In genomic region chr2:27179101-27179500, GRCm38 (mm10) we compare ENCODE assay signal across 20 mouse cellular contexts. TPM values are rescaled to one million over a fixed set of nuclear protein-coding genes. Genes with fewer than 3 reads are reported as not detected.
DNase-seq lines count a peak whose midpoint lies in the region; ATAC-seq lines count a peak whose summit lies in the region.
"Had no signal": no experiment of that assay in that cellular context is flagged by ENCODE, and none has a peak within 500 bp of the region (broad histone marks: within the 10 kb centered on the region; RNA-seq: fewer than 3 reads in every experiment).

No protein-coding gene starts in this region.

- intact Hi-C loops in left cerebral cortex, postnatal 14 days (cut with DNase I), result no loop called here
- intact Hi-C loops in left cerebral cortex, postnatal 4 days (cut with DNase I), result no loop called here

- H3K4me3 ChIP-seq in embryonic facial prominence, embryonic 14.5 days (ENCODE audit: low read depth, low read length), result no peak overlapping the region
- H3K4me3 ChIP-seq in embryonic facial prominence, embryonic 10.5 days, result no peak overlapping the region
- no peak overlapping the region for H3K4me3 ChIP-seq in heart, embryonic 14.5 days (ENCODE audit: control insufficient read depth in 1 of 2, insufficient read depth in 1 of 2, low read depth in 1 of 2, low read length in 2 of 2)
- H3K4me3 ChIP-seq: forebrain, embryonic 10.5 days; gastrocnemius, adult 2 months; kidney, embryonic 15.5 days; lung, embryonic 15.5 days had no signal

- DNase-seq in embryonic facial prominence, embryonic 14.5 days (ENCODE audit: low spot score), result peak; percentile 40
- DNase-seq in embryonic facial prominence, embryonic 10.5 days (ENCODE audit: low spot score), result no peak
- peak; percentile 40 to 77 for DNase-seq in left cerebral cortex, postnatal 14 days (ENCODE audit: low spot score in 2 of 2)
- no peak for DNase-seq in left cerebral cortex, postnatal 4 days
- peak; percentile 57 to 75 for DNase-seq in right cerebral cortex, postnatal 10 days (ENCODE audit: low spot score in 2 of 2)
- no peak for DNase-seq in ovary, postnatal 36 days (ENCODE audit: low spot score)
- no peak for DNase-seq in adipocyte (ENCODE audit: low spot score)
- DNase-seq: adrenal gland, adult 2 months; cerebellum, postnatal 10 days; gastrocnemius, adult 2 months; spleen, adult 18-20 months had no signal

- 71% methylated on average over 8 of the region's 8 CpGs for WGBS in embryonic facial prominence, embryonic 14.5 days
- 79% methylated on average over 8 of the region's 8 CpGs for WGBS in embryonic facial prominence, embryonic 10.5 days
- WGBS in heart, embryonic 14.5 days, result 27% methylated on average over 8 of the region's 8 CpGs

- H3K36me3 ChIP-seq in embryonic facial prominence, embryonic 14.5 days (ENCODE audit: control insufficient read depth, insufficient read depth, low read length), result no peaks in the 10 kb centered on the region
- H3K36me3 ChIP-seq in embryonic facial prominence, embryonic 10.5 days (replicated peaks), result no peaks in the 10 kb centered on the region
- no peaks in the 10 kb centered on the region for H3K36me3 ChIP-seq in heart, embryonic 14.5 days (ENCODE audit: control insufficient read depth, insufficient read depth, low read length)
- H3K36me3 ChIP-seq: forebrain, embryonic 10.5 days; kidney, embryonic 15.5 days; lung, embryonic 15.5 days had no signal

- no peak overlapping the region for H3K4me2 ChIP-seq in embryonic facial prominence, embryonic 14.5 days (ENCODE audit: low read depth, low read length)
- no peak overlapping the region for H3K4me2 ChIP-seq in heart, embryonic 14.5 days (ENCODE audit: low read length)
- H3K4me2 ChIP-seq: kidney, embryonic 15.5 days; liver, embryonic 11.5 days; lung, embryonic 15.5 days had no signal

- H3K27me3 ChIP-seq in embryonic facial prominence, embryonic 14.5 days (replicated peaks; ENCODE audit: control insufficient read depth, insufficient read depth, low read length), result no peaks in the 10 kb centered on the region
- H3K27me3 ChIP-seq in embryonic facial prominence, embryonic 10.5 days (replicated peaks; ENCODE audit: low read depth, poor library complexity, severe bottlenecking), result 0 out of 2 replicates have a peak, but pooled peaks cover 3% of the 10 kb centered on the region
- no peaks in the 10 kb centered on the region for H3K27me3 ChIP-seq in heart, embryonic 14.5 days (ENCODE audit: control insufficient read depth, insufficient read depth, low read length)
- H3K27me3 ChIP-seq: kidney, embryonic 15.5 days had no signal

- no peaks in the 10 kb centered on the region for H3K4me1 ChIP-seq in embryonic facial prominence, embryonic 14.5 days (ENCODE audit: control insufficient read depth, insufficient read depth, low read length)
- H3K4me1 ChIP-seq in embryonic facial prominence, embryonic 10.5 days, result peaks cover 14% of the 10 kb centered on the region; the same call in 1 of the 2 replicates
- H3K4me1 ChIP-seq in heart, embryonic 14.5 days (ENCODE audit: control insufficient read depth in 2 of 2, insufficient read depth in 2 of 2, low read length in 2 of 2), result peaks cover 67 to 81% of the 10 kb centered on the region in 2 experiments

- no peak overlapping the region for H3K9ac ChIP-seq in embryonic facial prominence, embryonic 14.5 days (ENCODE audit: low read depth, low read length)
- H3K9ac ChIP-seq in heart, embryonic 14.5 days (ENCODE audit: low read length), result peak overlapping the region; percentile 28; the same call in 1 of the 2 replicates
- H3K9ac ChIP-seq: kidney, embryonic 15.5 days; lung, embryonic 15.5 days had no signal

- H3K27ac ChIP-seq in embryonic facial prominence, embryonic 14.5 days (replicated peaks; ENCODE audit: low read depth, low read length), result no peak overlapping the region
- H3K27ac ChIP-seq in embryonic facial prominence, embryonic 10.5 days (replicated peaks), result no peak overlapping the region
- peak overlapping the region; percentile 56 to 82 for H3K27ac ChIP-seq in heart, embryonic 14.5 days (replicated peaks in 1 of 2; ENCODE audit: control insufficient read depth in 1 of 2, insufficient read depth in 1 of 2, low read depth in 2 of 2, low read length in 2 of 2)
- H3K27ac ChIP-seq: forebrain, embryonic 10.5 days; gastrocnemius, adult 2 months; kidney, embryonic 15.5 days; lung, embryonic 15.5 days had no signal

- ATAC-seq in embryonic facial prominence, embryonic 14.5 days (ENCODE audit: low read depth), result peak; percentile 48; the same call in 1 of the 2 replicates
- peak; percentile 39 for ATAC-seq in heart, embryonic 14.5 days (ENCODE audit: insufficient number of reproducible peaks, insufficient read depth, low FRiP score, low read depth)
- ATAC-seq: inflammation-experienced regulatory T-cells, adult 6 months had no signal

- H3K9me3 ChIP-seq in embryonic facial prominence, embryonic 14.5 days (ENCODE audit: control insufficient read depth, low read length), result no peaks in the 10 kb centered on the region
- no peaks in the 10 kb centered on the region for H3K9me3 ChIP-seq in embryonic facial prominence, embryonic 10.5 days
- H3K9me3 ChIP-seq in heart, embryonic 14.5 days (ENCODE audit: control insufficient read depth, low read length), result no peaks in the 10 kb centered on the region
- H3K9me3 ChIP-seq: forebrain, embryonic 10.5 days; kidney, embryonic 15.5 days; lung, embryonic 15.5 days had no signal

RNA-seq across cellular contexts. Expression of gene Dbh, which starts 14.1 kb away (rescaled TPM):
- 2.1 and 3.9 TPM in 2 replicates for polyA plus RNA-seq in embryonic facial prominence, embryonic 14.5 days (2014; fragmentation: Nextera tagmentation; extraction: Ambion mirVana)
- polyA plus RNA-seq in embryonic facial prominence, embryonic 10.5 days (2016; fragmentation: Nextera tagmentation; extraction: Ambion mirVana), result 0.25 and 0.87 TPM in 2 replicates
- total RNA-seq in left cerebral cortex, postnatal 14 days (2021), result 1 to 10 TPM; 1.3 to 1.8 TPM
- under 1 TPM; 0.30 to 0.58 TPM for total RNA-seq in left cerebral cortex, postnatal 4 days (2021)
- 0.55 and 1.8 TPM in 2 replicates for polyA plus RNA-seq in heart, embryonic 14.5 days (2014; fragmentation: Nextera tagmentation; extraction: Ambion mirVana)
- total RNA-seq: gastrocnemius, adult 2 months; hematopoietic stem cell, adult 5-6 weeks; megakaryocyte-erythroid progenitor cell, adult 5-6 weeks; neutrophil, adult 5-6 weeks had no signal
- polyA plus RNA-seq: forebrain, embryonic 10.5 days had no signal

RNA-seq across cellular contexts. Expression of gene Fam163b, which starts 36.8 kb away (rescaled TPM):
- polyA plus RNA-seq in embryonic facial prominence, embryonic 14.5 days (2014; fragmentation: Nextera tagmentation; extraction: Ambion mirVana), result 0.31 and 0.35 TPM in 2 replicates
- 0.06 and 0.10 TPM in 2 replicates for polyA plus RNA-seq in embryonic facial prominence, embryonic 10.5 days (2016; fragmentation: Nextera tagmentation; extraction: Ambion mirVana)
- total RNA-seq in left cerebral cortex, postnatal 14 days (2021), result 100 to 1,000 TPM; 142 to 143 TPM
- 10 to 100 TPM; 55.8 to 61.9 TPM for total RNA-seq in left cerebral cortex, postnatal 4 days (2021)
- 0.66 and 0.70 TPM in 2 replicates for polyA plus RNA-seq in heart, embryonic 14.5 days (2014; fragmentation: Nextera tagmentation; extraction: Ambion mirVana)
- total RNA-seq: gastrocnemius, adult 2 months; hematopoietic stem cell, adult 5-6 weeks; megakaryocyte-erythroid progenitor cell, adult 5-6 weeks; neutrophil, adult 5-6 weeks had no signal
- polyA plus RNA-seq: inflammation-experienced regulatory T-cells, adult 6 months had no signal

Comparison
In these comparisons a context has a peak if more than half of its experiments do, and no peak if none do; other contexts are left out.
1. DNase-seq: peak in embryonic facial prominence, embryonic 14.5 days (single experiment), left cerebral cortex, postnatal 14 days (2 of 2) and right cerebral cortex, postnatal 10 days (2 of 2); none in embryonic facial prominence, embryonic 10.5 days (single experiment), left cerebral cortex, postnatal 4 days (single experiment), ovary, postnatal 36 days (single experiment) and adipocyte (single experiment).
2. H3K27ac ChIP-seq: peak in heart, embryonic 14.5 days (2 of 2); none in embryonic facial prominence, embryonic 14.5 days (single experiment) and embryonic facial prominence, embryonic 10.5 days (single experiment).